Mouse (Mus musculus) CH12.LX (cell line): ENCODE data around the gene Mlxip. TPM values are rescaled to one million over a fixed set of nuclear protein-coding genes. Genes with fewer than 3 reads are reported as not detected.
A peak's percentile ranks its signal among the peaks of the same experiment; 100 is the strongest.

Source experiments
- DNase-seq: peaks from one replicate; pipeline ENCODE4 v3.0.0-alpha.2; 2013; ENCODE audit errors: extremely low read depth
- H3K27ac ChIP-seq: 2 replicates; pipeline ENCODE4 v1.5.1; 2012; ENCODE audit warnings: low read depth, mild to moderate bottlenecking, control low read depth, moderate library complexity; ENCODE audit not compliant: insufficient read depth
- H3K27me3 ChIP-seq: replicated peaks from 2 replicates; pipeline ENCODE3; 2012; ENCODE audit warnings: inconsistent platforms
- H3K36me3 ChIP-seq, 2 experiments: replicated peaks in 1 of 2; 2 replicates each; pipeline versions ENCODE3 to v1.6.1; 2012; ENCODE audit warnings: inconsistent platforms in 1 of 2, low read length in 1 of 2, mild to moderate bottlenecking in 1 of 2, mixed read lengths in 1 of 2, moderate library complexity in 1 of 2; ENCODE audit not compliant: control insufficient read depth in 1 of 2, insufficient read depth in 1 of 2
- H3K4me1 ChIP-seq, 2 experiments: 2 replicates each; pipeline ENCODE4 v1.6.1; 2012; ENCODE audit warnings: inconsistent platforms in 1 of 2, moderate library complexity in 1 of 2; ENCODE audit not compliant: insufficient read depth in 2 of 2, control insufficient read depth in 1 of 2
- H3K4me2 ChIP-seq: 2 replicates; pipeline ENCODE4 v1.6.1; 2012; ENCODE audit warnings: low read depth, mild to moderate bottlenecking, control low read depth; ENCODE audit not compliant: poor library complexity, insufficient read depth, severe bottlenecking
- H3K4me3 ChIP-seq, 3 experiments: fragments of 150-350 bp in 1 of 3; sonication (generic) in 1 of 3; replicated peaks in 1 of 3; 2 replicates each; pipeline versions ENCODE3 to v1.5.1; 2011 to 2012; ENCODE audit warnings: low read depth in 2 of 3, low read length in 2 of 3, mild to moderate bottlenecking in 2 of 3, moderate library complexity in 2 of 3, control low read depth in 1 of 3, improper control_type of control experiment in 1 of 3, inconsistent platforms in 1 of 3, mixed read lengths in 1 of 3; ENCODE audit not compliant: poor library complexity in 1 of 3
- H3K79me2 ChIP-seq: replicated peaks from 2 replicates; pipeline ENCODE4 v1.6.1; 2012; ENCODE audit warnings: mild to moderate bottlenecking, moderate library complexity; ENCODE audit not compliant: control insufficient read depth, poor library complexity, insufficient read depth, severe bottlenecking; ENCODE audit errors: extremely low read depth
- H3K9ac ChIP-seq: 2 replicates; pipeline ENCODE4 v1.6.1; 2012; ENCODE audit warnings: low read depth, mild to moderate bottlenecking, control low read depth, moderate library complexity; ENCODE audit not compliant: insufficient read depth
- H3K9me3 ChIP-seq: replicated peaks from 2 replicates; pipeline ENCODE3; 2012; ENCODE audit warnings: low read length, inconsistent platforms, mixed read lengths
- CTCF ChIP-seq, 2 experiments: IDR thresholded peaks in 1 of 2; conservative IDR thresholded peaks in 1 of 2; 2 replicates each; pipeline ENCODE4 v1.5.1; 2011 to 2012; ENCODE audit warnings: low read depth in 2 of 2, low read length in 2 of 2, improper control_type of control experiment in 1 of 2, inconsistent platforms in 1 of 2, mild to moderate bottlenecking in 1 of 2, moderate library complexity in 1 of 2
- E2F4 ChIP-seq: IDR thresholded peaks from 2 replicates; pipeline ENCODE4 v1.6.1; 2011; ENCODE audit warnings: low read depth, low read length, improper control_type of control experiment; ENCODE audit not compliant: insufficient replicate concordance
- EP300 ChIP-seq: IDR thresholded peaks from 2 replicates; pipeline ENCODE4 v1.6.1; 2011; ENCODE audit warnings: low read length, improper control_type of control experiment
- HCFC1 ChIP-seq: IDR thresholded peaks from 2 replicates; pipeline ENCODE4 v1.6.1; 2012; ENCODE audit warnings: low read depth, mild to moderate bottlenecking, inconsistent platforms, low read length, improper control_type of control experiment
- IRF4 ChIP-seq: IDR thresholded peaks from 2 replicates; pipeline ENCODE4 v1.6.1; 2014; ENCODE audit warnings: low read depth, mild to moderate bottlenecking, inconsistent platforms, low read length, improper control_type of control experiment
- JUN ChIP-seq: IDR thresholded peaks from 2 replicates; pipeline ENCODE4 v1.6.1; 2011; ENCODE audit warnings: low read depth, mild to moderate bottlenecking, low read length, improper control_type of control experiment, moderate library complexity; ENCODE audit not compliant: insufficient read depth
- KAT2A ChIP-seq: IDR thresholded peaks from 2 replicates; pipeline ENCODE4 v1.6.1; 2012; ENCODE audit warnings: low read length, improper control_type of control experiment, inconsistent platforms; ENCODE audit not compliant: insufficient replicate concordance
- MAFK ChIP-seq: IDR thresholded peaks from 2 replicates; pipeline ENCODE4 v1.6.1; 2011; ENCODE audit warnings: low read length, improper control_type of control experiment; ENCODE audit not compliant: insufficient replicate concordance
- MAX ChIP-seq: IDR thresholded peaks from 2 replicates; pipeline ENCODE4 v1.6.1; 2011; ENCODE audit warnings: low read length, improper control_type of control experiment
- MEF2A ChIP-seq: IDR thresholded peaks from 2 replicates; pipeline ENCODE4 v1.6.1; 2014; ENCODE audit warnings: low read depth, mild to moderate bottlenecking, inconsistent platforms, low read length, improper control_type of control experiment, borderline replicate concordance
- MYC ChIP-seq: IDR thresholded peaks from 2 replicates; pipeline ENCODE4 v1.6.1; 2011; ENCODE audit warnings: low read depth, mild to moderate bottlenecking, improper control_type of control experiment, low read length
- PAX5 ChIP-seq: IDR thresholded peaks from 2 replicates; pipeline ENCODE4 v1.6.1; 2012; ENCODE audit warnings: low read length, inconsistent platforms, mixed read lengths
- POLR2A ChIP-seq: IDR thresholded peaks from 2 replicates; pipeline ENCODE4 v1.6.1; 2011; ENCODE audit warnings: low read depth, mild to moderate bottlenecking, improper control_type of control experiment, low read length
- RCOR1 ChIP-seq: conservative IDR thresholded peaks from 2 replicates; pipeline ENCODE4 v1.6.1; 2012; ENCODE audit warnings: low read depth, mild to moderate bottlenecking, inconsistent platforms, low read length, improper control_type of control experiment
- TBP ChIP-seq: conservative IDR thresholded peaks from 2 replicates; pipeline ENCODE4 v1.6.1; 2011; ENCODE audit warnings: low read depth, low read length, improper control_type of control experiment
- USF1 ChIP-seq: IDR thresholded peaks from 2 replicates; pipeline ENCODE4 v1.6.1; 2014; ENCODE audit warnings: low read depth, mild to moderate bottlenecking, inconsistent platforms, low read length, improper control_type of control experiment
- ZNF384 ChIP-seq: IDR thresholded peaks from 2 replicates; pipeline ENCODE4 v1.6.1; 2012; ENCODE audit warnings: low read depth, low read length, improper control_type of control experiment, inconsistent platforms
- dilution Hi-C: fragments of 300-500 bp; cut with MboI; formaldehyde crosslinking; loops from 2 replicates; pipeline ENCODE4 v1.14.3; 2020; ENCODE audit warnings: low sequenced_read_pairs; ENCODE audit not compliant: extremely low pct_unique_long_range_greater_than_20kb, extremely low pct_ligation_motif_present
- in situ Hi-C: fragments of 300-500 bp; cut with MboI; formaldehyde crosslinking; loops from 3 replicates; pipeline ENCODE4 v1.14.3; 2019; ENCODE audit warnings: low sequenced_read_pairs, low pct_ligation_motif_present, low pct_unique_long_range_greater_than_20kb, mixed read lengths
- polyA plus RNA-seq: library from polyadenylated mRNA; unstranded; fragments of >175 nt; gene quantifications from 2 replicates; pipeline ENCODE4 v1.2.1, GENCODE M21; 2012; ENCODE audit warnings: low read depth; ENCODE audit not compliant: insufficient read length
- total RNA-seq, 2 experiments: library from RNA; depleted of rRNA; stranded (reverse); fragments of 300-350 nt in 1 of 2; fragments of >200 nt in 1 of 2; gene quantifications; 2 replicates each; pipeline ENCODE4 v1.2.3; 2012 to 2014

The Mlxip gene
- total and polyA plus RNA-seq, 3 experiments: 4.3 to 17.9 (median 7.4) TPM

DNA sequence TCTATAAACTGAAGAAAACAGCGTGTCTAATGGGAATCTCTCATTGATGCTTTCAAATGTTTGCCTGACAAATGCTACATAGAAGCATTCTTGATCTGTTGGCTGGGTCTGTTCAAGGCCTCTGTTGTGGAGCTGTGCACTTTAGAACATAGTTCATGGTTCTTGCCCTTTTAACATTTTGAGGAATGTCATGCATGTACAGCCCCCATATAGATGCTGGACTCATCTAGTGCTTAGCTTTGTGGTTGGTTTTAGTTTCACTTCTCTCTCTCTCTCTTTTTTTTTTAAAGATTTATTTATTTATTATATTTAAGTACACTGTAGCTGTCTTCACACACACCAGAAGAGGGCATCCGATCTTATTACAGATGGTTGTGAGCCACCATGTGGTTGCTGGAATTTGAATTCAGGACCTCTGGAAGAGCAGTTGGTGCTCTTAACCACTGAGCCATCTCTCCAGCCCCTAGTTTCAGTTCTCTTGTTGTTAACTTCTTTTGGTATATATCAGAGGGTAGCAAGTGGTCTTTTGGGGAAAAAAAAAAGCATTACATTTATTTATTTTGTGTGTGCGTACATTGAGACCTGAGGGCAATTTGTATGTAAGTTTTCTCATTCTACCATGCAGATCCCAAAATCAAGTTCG, 4.4 kb downstream of the Mlxip start:
- H3K4me2 ChIP-seq: peak overlapping the region; percentile 89
- in situ Hi-C loops: no loop called here
- H3K27ac ChIP-seq: peak overlapping the region; percentile 73; the same call in 1 of the 2 replicates
- H3K27me3 ChIP-seq: no peaks in the 10 kb centered on the region
- H3K9me3 ChIP-seq: no peaks in the 10 kb centered on the region
- H3K36me3 ChIP-seq: peaks cover 0 to 24% of the 10 kb centered on the region in 2 experiments
- DNase-seq: peak; percentile 42
- peaks cover 4 to 26% of the 10 kb centered on the region in 2 experiments for H3K4me1 ChIP-seq
- H3K4me3 ChIP-seq: peak overlapping the region in 1 of 3 experiments; percentile 91
- H3K9ac ChIP-seq: peak overlapping the region; percentile 91
- dilution Hi-C loops: no loop called here
- peaks cover 49% of the 10 kb centered on the region for H3K79me2 ChIP-seq
- TF ChIP-seq HCFC1 (no peak), E2F4 (no peak), CTCF (conservative IDR thresholded peaks at IDR 0.05 in 1 of 2, IDR thresholded peaks at IDR 0.05 in 1 of 2; ENCODE audit: low read depth in 2 of 2, low read length in 2 of 2) (peak in 1 of 2 experiments; percentile 41; a peak in 1 of 4 replicates), MYC (0 out of 2 replicates have a peak, but pooled peaks have one; percentile 24), ZNF384 (peak; percentile 93), TBP (0 out of 2 replicates have a peak, but pooled peaks have one; percentile 19), RCOR1 (peak; percentile 79; the same call in 1 of the 2 replicates), IRF4 (peak; percentile 93), EP300 (peak; percentile 89), MEF2A (peak; percentile 23; the same call in 1 of the 2 replicates), PAX5 (no peak)

DNA sequence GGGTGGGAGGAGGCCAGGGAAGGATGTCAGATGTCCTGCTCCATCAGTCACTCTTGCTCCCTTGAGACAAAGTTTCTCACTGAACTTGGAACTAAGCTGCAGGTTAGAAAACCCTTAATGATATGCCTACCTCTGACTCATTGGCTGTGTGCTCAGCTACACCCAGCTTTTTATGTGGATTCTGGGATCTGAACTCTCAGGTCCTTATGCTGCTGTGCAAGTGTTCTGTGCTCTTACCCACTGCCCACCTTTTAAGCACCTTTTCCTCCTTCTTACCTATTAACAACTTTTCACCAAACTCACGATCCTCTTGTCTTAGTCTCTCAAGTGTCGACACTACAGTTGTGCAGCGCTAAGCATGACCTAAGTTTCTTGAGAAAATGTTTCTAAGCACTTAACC, 9.9 kb downstream of the Mlxip start:
- Histone ChIP-seq H3K27ac (no peak overlapping the region), H3K4me2 (no peak overlapping the region), H3K79me2 (peaks cover 17% of the 10 kb centered on the region), H3K4me3 (no peak overlapping the region), H3K4me1 (peaks cover 0 to 33% of the 10 kb centered on the region in 2 experiments; a peak in 2 of 4 replicates), H3K27me3 (no peaks in the 10 kb centered on the region), H3K9ac (no peak overlapping the region), H3K9me3 (no peaks in the 10 kb centered on the region), H3K36me3 (peaks cover 4 to 62% of the 10 kb centered on the region in 2 experiments)
- TF ChIP-seq POLR2A: no peak
- no peak for TF ChIP-seq MYC
- no peak for TF ChIP-seq MAFK
- no peak for TF ChIP-seq MAX
- TF ChIP-seq JUN: no peak
- TF ChIP-seq USF1: no peak
- TF ChIP-seq KAT2A: no peak
- dilution Hi-C loops (no loop called here), in situ Hi-C loops (no loop called here)
- DNase-seq: no peak
